Mouse (Mus musculus) heart, embryonic 15.5 days (tissue): ENCODE data around the gene Trim66. TPM values are rescaled to one million over a fixed set of nuclear protein-coding genes. Genes with fewer than 3 reads are reported as not detected.

ENCODE experiments used
- ATAC-seq: fragments of 200-750 bp; cut with Nextera tagmentation; replicated peaks from 2 replicates; pipeline ENCODE4 v1.8.0; 2017; ENCODE audit warnings: low read depth, moderate TSS enrichment; ENCODE audit not compliant: insufficient number of reproducible peaks, insufficient read depth, low FRiP score
- H3K27ac ChIP-seq: fragments of 300-500 bp; sonication (generic); 2 replicates; pipeline ENCODE4 v1.5.1; 2015; ENCODE audit warnings: mild to moderate bottlenecking, inconsistent platforms
- H3K27me3 ChIP-seq: fragments of 300-500 bp; sonication (generic); 2 replicates; pipeline ENCODE4 v1.6.1; 2015; ENCODE audit warnings: inconsistent platforms
- H3K36me3 ChIP-seq: fragments of 300-500 bp; sonication (generic); 2 replicates; pipeline ENCODE4 v1.6.1; 2015; ENCODE audit warnings: mild to moderate bottlenecking, inconsistent platforms
- H3K4me1 ChIP-seq: fragments of 300-500 bp; sonication (generic); replicated peaks from 2 replicates; pipeline ENCODE4 v1.6.1; 2015; ENCODE audit warnings: inconsistent platforms
- H3K4me2 ChIP-seq: fragments of 300-500 bp; sonication (generic); 2 replicates; pipeline ENCODE4 v1.6.1; 2015; ENCODE audit warnings: inconsistent platforms, mild to moderate bottlenecking, moderate library complexity
- H3K4me3 ChIP-seq: fragments of 300-500 bp; sonication (generic); 2 replicates; pipeline ENCODE4 v1.5.1; 2015; ENCODE audit warnings: mild to moderate bottlenecking, inconsistent platforms
- H3K9ac ChIP-seq: fragments of 300-500 bp; sonication (generic); 2 replicates; pipeline ENCODE4 v1.6.1; 2015; ENCODE audit warnings: mild to moderate bottlenecking, inconsistent platforms
- H3K9me3 ChIP-seq: fragments of 300-500 bp; sonication (generic); replicated peaks from 2 replicates; pipeline ENCODE4 v1.6.1; 2016; ENCODE audit warnings: inconsistent platforms
- WGBS: fragments of 180-500 bp; shearing (Covaris S2); methylation state at CpG from one replicate; pipeline ENCODE4 v1.1.7; 2015; ENCODE audit warnings: mixed read lengths; 5-methylcytosine and 5-hydroxymethylcytosine counted together
- polyA plus RNA-seq: library from polyadenylated mRNA; unstranded; fragments of >200 nt; fragmentation: Nextera tagmentation; extraction: Ambion mirVana; gene quantifications from 2 replicates; pipeline ENCODE4 v1.2.1, GENCODE M21; 2015

The Trim66 gene
- polyA plus RNA-seq, 1 experiment from 2014 or later: not detected

GRCm38 (mm10) chr7:109493319-109494316, 14.3 kb downstream of the Trim66 start:
- Histone ChIP-seq H3K27me3 (peaks cover 15% of the 10 kb centered on the region), H3K9ac (no peak overlapping the region), H3K27ac (no peak overlapping the region), H3K9me3 (no peaks in the 10 kb centered on the region), H3K4me3 (peak overlapping the region; percentile 25), H3K4me2 (peak overlapping the region; percentile 50), H3K36me3 (no peaks in the 10 kb centered on the region), H3K4me1 (peaks cover 4% of the 10 kb centered on the region; the same call in 1 of the 2 replicates)
- 0 out of 2 replicates have a peak, but pooled peaks have one; percentile 31 for ATAC-seq
- 17% methylated on average over 21 of the region's 21 CpGs for WGBS

DNA sequence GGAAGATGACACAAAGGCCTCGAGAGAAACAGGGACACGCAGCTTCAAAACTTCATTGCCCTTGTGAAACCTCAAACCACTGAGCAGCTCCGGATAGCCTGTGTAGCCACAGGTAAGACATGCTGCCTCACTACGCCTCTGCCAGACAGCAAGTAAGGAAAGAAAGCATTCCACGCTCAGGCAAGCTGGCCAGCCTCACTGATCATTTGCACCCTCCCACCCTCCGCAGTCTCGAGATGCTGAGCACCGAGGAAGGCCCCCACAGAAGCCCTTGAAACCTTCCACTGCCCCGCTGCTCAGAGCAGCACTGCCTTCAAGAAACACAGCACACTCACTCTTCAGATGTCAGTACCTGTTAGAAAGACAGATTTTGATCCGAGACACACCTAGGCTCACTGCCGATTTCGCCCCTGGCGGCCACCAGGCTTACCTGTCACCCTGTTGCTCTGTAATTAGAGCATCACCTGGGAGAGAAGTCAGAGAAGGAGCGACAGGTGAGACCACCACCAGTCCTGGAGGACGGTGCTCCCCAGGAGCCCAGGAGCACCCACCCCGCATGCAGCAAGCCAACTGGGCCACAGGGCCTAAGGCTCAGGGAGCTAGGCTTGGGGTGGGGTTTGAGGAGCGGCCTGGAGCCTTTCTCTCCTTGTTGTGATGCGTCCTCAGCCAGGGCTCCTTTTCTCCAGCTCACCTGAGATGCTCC, 15.2 kb downstream of the Trim66 start:
- Histone ChIP-seq H3K4me3 (no peak overlapping the region), H3K9ac (no peak overlapping the region), H3K27ac (no peak overlapping the region), H3K36me3 (no peaks in the 10 kb centered on the region), H3K9me3 (no peaks in the 10 kb centered on the region), H3K4me2 (no peak overlapping the region), H3K4me1 (peaks cover 4% of the 10 kb centered on the region; the same call in 1 of the 2 replicates), H3K27me3 (peaks cover 15% of the 10 kb centered on the region)
- WGBS: 61% methylated on average over 18 of the region's 18 CpGs
- no peak for ATAC-seq

GRCm38 (mm10) chr7:109484221-109484620, 23.7 kb downstream of the Trim66 start:
- no peaks in the 10 kb centered on the region for H3K36me3 ChIP-seq
- H3K27me3 ChIP-seq: no peaks in the 10 kb centered on the region
- H3K9me3 ChIP-seq: no peaks in the 10 kb centered on the region
- no peak overlapping the region for H3K9ac ChIP-seq
- ATAC-seq: no peak
- no peak overlapping the region for H3K27ac ChIP-seq
- H3K4me3 ChIP-seq: no peak overlapping the region
- H3K4me2 ChIP-seq: no peak overlapping the region
- H3K4me1 ChIP-seq: no peaks in the 10 kb centered on the region
- WGBS: 66% methylated on average over 5 of the region's 5 CpGs

GRCm38 (mm10) chr7:109480765-109481197, 27.2 kb downstream of the Trim66 start:
- H3K4me3 ChIP-seq: no peak overlapping the region
- H3K27ac ChIP-seq: no peak overlapping the region
- 30% methylated on average over 7 of the region's 7 CpGs for WGBS
- ATAC-seq: no peak; the same call in 1 of the 2 replicates
- no peaks in the 10 kb centered on the region for H3K4me1 ChIP-seq
- no peaks in the 10 kb centered on the region for H3K27me3 ChIP-seq
- H3K4me2 ChIP-seq: peak overlapping the region; percentile 34
- no peaks in the 10 kb centered on the region for H3K36me3 ChIP-seq
- H3K9ac ChIP-seq: no peak overlapping the region
- H3K9me3 ChIP-seq: no peaks in the 10 kb centered on the region

GRCm38 (mm10) chr7:109477926-109478325, 30.0 kb downstream of the Trim66 start:
- ATAC-seq: no peak
- no peak overlapping the region for H3K27ac ChIP-seq
- no peaks in the 10 kb centered on the region for H3K4me1 ChIP-seq
- no peak overlapping the region for H3K9ac ChIP-seq
- H3K4me3 ChIP-seq: no peak overlapping the region
- H3K4me2 ChIP-seq: no peak overlapping the region
- no peaks in the 10 kb centered on the region for H3K27me3 ChIP-seq
- WGBS: 41% methylated on average over 3 of the region's 3 CpGs
- H3K36me3 ChIP-seq: no peaks in the 10 kb centered on the region
- H3K9me3 ChIP-seq: no peaks in the 10 kb centered on the region

- Histone ChIP-seq H3K4me3 (no peak overlapping the region), H3K27ac (no peak overlapping the region), H3K4me1 (0 out of 2 replicates have a peak, but pooled peaks cover 3% of the 10 kb centered on the region), H3K4me2 (no peak overlapping the region), H3K9ac (no peak overlapping the region), H3K9me3 (no peaks in the 10 kb centered on the region), H3K36me3 (no peaks in the 10 kb centered on the region), H3K27me3 (no peaks in the 10 kb centered on the region)
- ATAC-seq: no peak
- WGBS: 59% methylated on average over 4 of the region's 4 CpGs
Observed at GRCm38 (mm10) chr7:109470700-109471099, 37.2 kb downstream of the Trim66 start.

DNA sequence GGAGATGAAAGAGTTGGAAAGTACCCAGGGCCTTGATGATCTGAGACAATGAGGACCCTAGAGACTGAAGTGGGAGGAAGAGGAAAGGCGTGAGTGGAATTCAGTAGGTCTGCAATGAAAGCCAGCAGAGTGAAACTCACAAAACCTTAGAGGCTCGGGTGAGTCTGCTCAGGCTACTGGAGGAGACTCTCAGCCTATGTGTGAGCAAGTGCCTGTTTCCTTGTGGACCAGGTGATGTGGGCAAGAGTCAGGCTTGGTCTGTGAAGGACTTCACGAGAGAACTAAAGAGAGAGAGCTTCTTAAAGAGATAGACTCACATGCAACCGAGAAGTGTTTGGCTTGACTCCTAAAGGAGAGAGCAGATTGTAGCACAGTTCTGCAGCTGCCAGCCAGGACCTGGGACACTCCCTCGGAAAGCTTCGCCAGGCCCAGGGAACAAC, 39.7 kb downstream of the Trim66 start:
- no peak for ATAC-seq
- WGBS: 38% methylated on average over 6 of the region's 6 CpGs

GRCm38 (mm10) chr7:109467591-109467990, 40.3 kb downstream of the Trim66 start:
- Histone ChIP-seq H3K36me3 (no peaks in the 10 kb centered on the region), H3K27me3 (no peaks in the 10 kb centered on the region), H3K4me3 (no peak overlapping the region), H3K9ac (no peak overlapping the region), H3K4me2 (no peak overlapping the region), H3K4me1 (0 out of 2 replicates have a peak, but pooled peaks cover 3% of the 10 kb centered on the region), H3K9me3 (no peaks in the 10 kb centered on the region), H3K27ac (no peak overlapping the region)
- no peak for ATAC-seq
- 46% methylated on average over 2 of the region's 2 CpGs for WGBS

More for the DNA sequence above, 39.7 kb downstream of the Trim66 start:
- Histone ChIP-seq H3K27ac (no peak overlapping the region), H3K4me3 (no peak overlapping the region), H3K4me1 (0 out of 2 replicates have a peak, but pooled peaks cover 3% of the 10 kb centered on the region), H3K9ac (no peak overlapping the region), H3K4me2 (no peak overlapping the region), H3K27me3 (no peaks in the 10 kb centered on the region), H3K36me3 (no peaks in the 10 kb centered on the region), H3K9me3 (no peaks in the 10 kb centered on the region)

- H3K4me3 ChIP-seq: no peak overlapping the region
- H3K9me3 ChIP-seq: no peaks in the 10 kb centered on the region
- H3K27me3 ChIP-seq: no peaks in the 10 kb centered on the region
- no peak overlapping the region for H3K9ac ChIP-seq
- 87% methylated on average over 8 of the region's 8 CpGs for WGBS
- H3K36me3 ChIP-seq: no peaks in the 10 kb centered on the region
- no peaks in the 10 kb centered on the region for H3K4me1 ChIP-seq
- no peak overlapping the region for H3K27ac ChIP-seq
- no peak overlapping the region for H3K4me2 ChIP-seq
- ATAC-seq: no peak
Observed at GRCm38 (mm10) chr7:109460698-109461097, 47.2 kb downstream of the Trim66 start.

GRCm38 (mm10) chr7:109456563-109456962, 51.4 kb downstream of the Trim66 start:
- Histone ChIP-seq H3K9me3 (no peaks in the 10 kb centered on the region), H3K4me3 (no peak overlapping the region), H3K36me3 (no peaks in the 10 kb centered on the region), H3K27ac (no peak overlapping the region), H3K9ac (no peak overlapping the region), H3K27me3 (0 out of 2 replicates have a peak, but pooled peaks cover 4% of the 10 kb centered on the region), H3K4me2 (no peak overlapping the region), H3K4me1 (no peaks in the 10 kb centered on the region)
- no peak for ATAC-seq
- 62% methylated on average over 6 of the region's 6 CpGs for WGBS

- Histone ChIP-seq H3K36me3 (no peaks in the 10 kb centered on the region), H3K4me3 (no peak overlapping the region), H3K4me2 (no peak overlapping the region), H3K9ac (no peak overlapping the region), H3K27ac (no peak overlapping the region), H3K27me3 (0 out of 2 replicates have a peak, but pooled peaks cover 4% of the 10 kb centered on the region), H3K9me3 (no peaks in the 10 kb centered on the region), H3K4me1 (no peaks in the 10 kb centered on the region)
- ATAC-seq: no peak
- 60% methylated on average over 2 of the region's 2 CpGs for WGBS
Observed at GRCm38 (mm10) chr7:109455748-109456147, 52.2 kb downstream of the Trim66 start.
